Mouse (Mus musculus): ENCODE measurements around the gene Brdt. TPM values are rescaled to one million over a fixed set of nuclear protein-coding genes. Genes with fewer than 3 reads are reported as not detected.
"Not testable (repeated sequence)": the region's sequence is repeated elsewhere in the genome, so short reads cannot be mapped to it uniquely, and the experiment has no call there.

Brdt gene
- polyA plus RNA-seq, 2 experiments, result 4.3 to 4.8 TPM

DNA sequence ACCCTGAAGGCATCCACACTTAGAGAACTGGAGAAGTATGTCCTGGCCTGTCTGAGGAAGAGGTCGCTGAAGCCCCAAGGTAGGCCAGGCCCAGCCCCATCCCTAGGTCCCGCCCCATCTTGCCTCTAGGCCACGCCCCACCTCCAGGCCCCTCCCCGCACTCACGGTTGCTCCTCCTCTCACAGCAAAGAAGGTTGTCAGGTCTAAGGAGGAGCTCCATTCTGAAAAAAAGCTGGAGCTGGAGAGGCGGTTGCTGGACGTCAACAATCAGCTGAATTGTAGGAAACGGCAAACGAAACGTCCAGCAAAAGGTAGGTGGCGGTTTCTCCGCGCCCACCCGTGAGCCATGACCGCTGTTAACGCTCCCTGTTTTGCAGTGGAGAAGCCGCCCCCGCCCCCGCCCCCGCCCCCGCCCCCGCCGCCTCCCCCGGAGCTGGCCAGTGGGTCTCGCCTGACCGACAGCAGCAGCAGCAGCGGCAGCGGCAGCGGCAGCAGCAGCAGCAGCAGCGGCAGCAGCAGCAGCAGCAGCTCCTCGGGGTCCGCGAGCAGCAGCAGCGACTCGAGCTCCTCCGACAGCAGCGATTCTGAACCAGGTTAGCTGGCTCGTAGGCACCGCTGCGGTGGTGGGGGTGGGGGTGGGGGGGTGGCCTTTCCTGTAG lies 28.6 kb downstream of the Brdt start:
- Histone ChIP-seq H3K4me3 (replicated peaks; ENCODE audit: low read length) (peak overlapping the region; percentile 57), H3K9me3 (ENCODE audit: control insufficient read depth, low read length) (no peaks in the 10 kb centered on the region), H3K4me2 (replicated peaks; ENCODE audit: low read depth, low read length, severe bottlenecking) (peak overlapping the region; percentile 56), H3K27ac (replicated peaks; ENCODE audit: low read depth, low read length) (peak overlapping the region; percentile 68), H3K4me1 (ENCODE audit: control insufficient read depth, insufficient read depth, low read length) (0 out of 2 replicates have a peak, but pooled peaks cover 2% of the 10 kb centered on the region), H3K9ac (ENCODE audit: low read depth, low read length, severe bottlenecking) (peak overlapping the region; percentile 65), H3K27me3 (ENCODE audit: control insufficient read depth, insufficient read depth, low read length) (no peaks in the 10 kb centered on the region), H3K36me3 (ENCODE audit: control insufficient read depth, insufficient read depth, low read length) (no peaks in the 10 kb centered on the region)
- DNase-seq (ENCODE audit: low spot score), result peak; percentile 89
- no peak for TF ChIP-seq POLR2A (IDR thresholded peaks at IDR 0.05; ENCODE audit: borderline replicate concordance, extremely low read depth, insufficient read depth, insufficient read length)
- WGBS, result 0% methylated on average over 21 of the region's 40 CpGs
- peak; percentile 94 for ATAC-seq (ENCODE audit: low FRiP score, low read depth)

DNA sequence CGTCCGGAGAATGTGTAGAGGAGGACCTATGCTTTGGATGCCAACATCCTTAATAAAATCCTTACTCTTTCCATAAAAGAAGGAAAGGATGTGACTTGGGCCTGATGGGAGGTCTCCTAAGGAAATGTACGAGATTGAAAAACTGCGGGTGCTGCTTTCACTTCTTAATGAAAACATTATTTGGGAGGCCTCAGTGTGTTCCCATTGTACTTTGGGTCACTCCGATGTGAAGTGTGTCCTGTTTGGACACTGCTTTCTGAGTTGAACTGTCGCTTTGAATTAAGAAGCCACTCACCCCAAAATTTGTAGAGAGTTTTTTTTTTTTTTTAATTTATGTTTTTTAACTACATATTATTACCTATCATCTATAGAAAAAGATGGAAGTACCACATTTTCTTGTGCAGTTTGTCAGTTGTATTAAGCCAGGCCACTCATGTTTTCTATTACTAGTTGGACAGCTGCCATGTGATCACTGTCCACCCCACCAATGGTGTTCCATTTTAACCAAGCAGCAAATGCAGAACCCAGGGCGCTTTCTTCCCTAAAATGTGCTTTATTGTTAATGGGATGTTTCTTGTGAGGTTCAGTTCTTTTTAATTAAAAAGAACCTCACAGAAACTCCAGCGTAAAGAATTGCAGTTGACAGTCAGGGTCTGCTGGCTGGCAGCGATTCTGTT lies 29.2 kb downstream of the Brdt start:
- TF ChIP-seq POLR2A (IDR thresholded peaks at IDR 0.05; ENCODE audit: borderline replicate concordance, extremely low read depth, insufficient read depth, insufficient read length), result no peak
- H3K9me3 ChIP-seq (ENCODE audit: control insufficient read depth, low read length), result no peaks in the 10 kb centered on the region
- peak overlapping the region; percentile 68 for H3K27ac ChIP-seq (replicated peaks; ENCODE audit: low read depth, low read length)
- no peaks in the 10 kb centered on the region for H3K27me3 ChIP-seq (ENCODE audit: control insufficient read depth, insufficient read depth, low read length)
- peak overlapping the region; percentile 65 for H3K9ac ChIP-seq (ENCODE audit: low read depth, low read length, severe bottlenecking)
- no peaks in the 10 kb centered on the region for H3K36me3 ChIP-seq (ENCODE audit: control insufficient read depth, insufficient read depth, low read length)
- DNase-seq (ENCODE audit: low spot score) (peak; percentile 35), ATAC-seq (ENCODE audit: low FRiP score, low read depth) (no peak; the same call in 1 of the 2 replicates)
- 14% methylated on average over 9 of the region's 9 CpGs for WGBS
- peak overlapping the region; percentile 57 for H3K4me3 ChIP-seq (replicated peaks; ENCODE audit: low read length)
- H3K4me1 ChIP-seq (ENCODE audit: control insufficient read depth, insufficient read depth, low read length), result 0 out of 2 replicates have a peak, but pooled peaks cover 2% of the 10 kb centered on the region
- H3K4me2 ChIP-seq (replicated peaks; ENCODE audit: low read depth, low read length, severe bottlenecking), result peak overlapping the region; percentile 56

DNA sequence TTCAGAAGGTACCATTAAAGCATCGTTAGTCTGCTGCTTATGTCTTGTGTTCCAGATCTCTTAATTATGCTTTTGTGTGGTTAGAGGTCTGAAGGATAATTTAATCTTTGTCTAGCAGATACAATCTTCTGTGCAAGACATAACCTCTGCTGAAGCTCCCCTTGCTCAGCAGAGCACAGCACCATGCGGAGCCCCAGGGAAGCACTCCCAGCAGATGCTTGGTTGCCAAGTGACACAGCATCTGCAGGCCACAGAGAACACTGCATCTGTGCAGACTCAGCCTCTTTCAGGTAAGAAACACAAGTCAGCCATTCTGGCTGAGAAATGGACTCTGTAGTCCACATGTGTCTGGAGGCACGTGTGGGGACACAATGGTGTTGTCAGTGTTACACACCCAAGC lies 39.1 kb downstream of the Brdt start:
- H3K9me3 ChIP-seq (ENCODE audit: control insufficient read depth, low read length), result no peaks in the 10 kb centered on the region
- H3K27ac ChIP-seq (replicated peaks; ENCODE audit: low read depth, low read length), result no peak overlapping the region
- H3K4me3 ChIP-seq (replicated peaks; ENCODE audit: low read length), result no peak overlapping the region
- H3K36me3 ChIP-seq (ENCODE audit: control insufficient read depth, insufficient read depth, low read length), result peaks cover 11% of the 10 kb centered on the region; the same call in 1 of the 2 replicates
- H3K9ac ChIP-seq (ENCODE audit: low read depth, low read length, severe bottlenecking), result no peak overlapping the region
- no peak for ATAC-seq (ENCODE audit: low FRiP score, low read depth)
- no peaks in the 10 kb centered on the region for H3K27me3 ChIP-seq (ENCODE audit: control insufficient read depth, insufficient read depth, low read length)
- WGBS, result 75% methylated on average over 3 of the region's 3 CpGs
- TF ChIP-seq POLR2A (IDR thresholded peaks at IDR 0.05; ENCODE audit: borderline replicate concordance, extremely low read depth, insufficient read depth, insufficient read length), result no peak
- H3K4me2 ChIP-seq (replicated peaks; ENCODE audit: low read depth, low read length, severe bottlenecking), result no peak overlapping the region
- H3K4me1 ChIP-seq (ENCODE audit: control insufficient read depth, insufficient read depth, low read length), result no peaks in the 10 kb centered on the region
- DNase-seq (ENCODE audit: low spot score), result no peak

DNA sequence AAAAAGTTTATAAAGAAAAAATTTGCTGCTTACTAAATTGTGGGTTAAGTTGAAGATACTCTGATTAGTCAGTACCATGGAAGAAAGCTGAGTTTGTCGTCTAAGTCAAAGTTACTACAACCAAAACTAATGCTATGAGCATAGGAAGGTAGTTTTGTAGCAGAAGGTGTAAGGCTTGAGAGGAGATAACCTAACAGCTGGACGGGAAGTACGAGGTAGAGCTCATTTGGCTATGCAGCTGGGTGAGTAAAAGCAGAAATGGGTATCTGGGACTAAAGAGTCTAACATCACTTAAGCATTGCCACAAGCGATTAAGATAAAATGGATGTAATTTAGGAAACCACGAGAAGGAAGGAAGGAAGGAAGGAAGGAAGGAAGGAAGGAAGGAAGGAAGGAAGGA lies 40.4 kb downstream of the Brdt start:
- ATAC-seq (ENCODE audit: low FRiP score, low read depth), result no peak
- Histone ChIP-seq H3K27ac (replicated peaks; ENCODE audit: low read depth, low read length) (no peak overlapping the region), H3K4me2 (replicated peaks; ENCODE audit: low read depth, low read length, severe bottlenecking) (no peak overlapping the region), H3K36me3 (ENCODE audit: control insufficient read depth, insufficient read depth, low read length) (peaks cover 19% of the 10 kb centered on the region), H3K9ac (ENCODE audit: low read depth, low read length, severe bottlenecking) (no peak overlapping the region), H3K4me3 (replicated peaks; ENCODE audit: low read length) (no peak overlapping the region), H3K9me3 (ENCODE audit: control insufficient read depth, low read length) (no peaks in the 10 kb centered on the region), H3K27me3 (ENCODE audit: control insufficient read depth, insufficient read depth, low read length) (no peaks in the 10 kb centered on the region), H3K4me1 (ENCODE audit: control insufficient read depth, insufficient read depth, low read length) (no peaks in the 10 kb centered on the region)
- no peak for DNase-seq (ENCODE audit: low spot score)
- 83% methylated on average over 5 of the region's 5 CpGs for WGBS
- TF ChIP-seq POLR2A (IDR thresholded peaks at IDR 0.05; ENCODE audit: borderline replicate concordance, extremely low read depth, insufficient read depth, insufficient read length), result no peak

DNA sequence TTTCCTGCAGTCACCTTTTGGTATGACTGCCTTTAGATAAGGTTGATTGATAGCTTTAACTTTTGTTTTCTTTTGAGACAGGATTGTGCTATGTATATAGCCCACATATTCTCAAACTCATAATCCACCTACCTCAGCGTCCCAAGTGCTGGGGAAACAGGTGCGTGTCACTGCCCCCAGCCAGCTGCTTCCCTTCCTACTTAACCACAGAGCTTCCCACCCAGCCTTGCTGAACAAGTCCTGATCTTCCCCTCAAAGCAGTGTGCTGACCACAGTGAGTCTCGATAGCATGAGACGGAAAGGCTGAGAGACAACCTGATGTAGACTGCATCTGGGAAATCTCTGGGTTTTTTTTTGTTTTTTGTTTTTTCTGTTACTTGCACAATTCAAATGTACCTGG lies 42.3 kb downstream of the Brdt start:
- ATAC-seq (ENCODE audit: low FRiP score, low read depth), result no peak
- H3K4me3 ChIP-seq (replicated peaks; ENCODE audit: low read length), result no peak overlapping the region

DNA sequence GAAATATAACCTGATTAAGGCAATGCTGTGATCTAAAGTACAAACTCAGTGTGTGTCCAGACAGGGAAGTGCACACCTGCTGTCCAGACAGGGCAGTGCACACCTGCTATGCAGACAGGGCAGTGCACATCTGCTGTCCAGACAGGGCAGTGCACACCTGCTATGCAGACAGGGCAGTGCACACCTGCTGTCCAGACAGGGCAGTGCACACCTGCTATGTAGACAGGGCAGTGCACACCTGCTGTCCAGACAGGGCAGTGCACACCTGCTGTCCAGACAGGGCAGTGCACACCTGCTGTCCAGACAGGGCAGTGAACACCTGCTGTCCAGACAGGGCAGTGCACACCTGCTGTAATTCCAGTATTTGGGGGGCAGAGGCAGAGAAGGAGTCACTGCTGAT lies 55.5 kb downstream of the Brdt start:
- not testable (repeated sequence) for H3K27ac ChIP-seq (replicated peaks; ENCODE audit: low read depth, low read length); H3K4me2 ChIP-seq (replicated peaks; ENCODE audit: low read depth, low read length, severe bottlenecking); ATAC-seq (ENCODE audit: low FRiP score, low read depth); H3K9me3 ChIP-seq (ENCODE audit: control insufficient read depth, low read length); H3K9ac ChIP-seq (ENCODE audit: low read depth, low read length, severe bottlenecking); H3K27me3 ChIP-seq (ENCODE audit: control insufficient read depth, insufficient read depth, low read length); H3K4me1 ChIP-seq (ENCODE audit: control insufficient read depth, insufficient read depth, low read length); H3K4me3 ChIP-seq (replicated peaks; ENCODE audit: low read length); DNase-seq (ENCODE audit: low spot score)
- H3K36me3 ChIP-seq (ENCODE audit: control insufficient read depth, insufficient read depth, low read length), result peaks cover 17% of the 10 kb centered on the region; the same call in 1 of the 2 replicates

More for the DNA sequence above, 42.3 kb downstream of the Brdt start:
- H3K27ac ChIP-seq (replicated peaks; ENCODE audit: low read depth, low read length), result no peak overlapping the region
- H3K36me3 ChIP-seq (ENCODE audit: control insufficient read depth, insufficient read depth, low read length), result peaks cover 28% of the 10 kb centered on the region
- TF ChIP-seq POLR2A (IDR thresholded peaks at IDR 0.05; ENCODE audit: borderline replicate concordance, extremely low read depth, insufficient read depth, insufficient read length), result no peak
- 85% methylated on average over 4 of the region's 4 CpGs for WGBS
- H3K4me1 ChIP-seq (ENCODE audit: control insufficient read depth, insufficient read depth, low read length), result no peaks in the 10 kb centered on the region
- no peak overlapping the region for H3K9ac ChIP-seq (ENCODE audit: low read depth, low read length, severe bottlenecking)
- no peaks in the 10 kb centered on the region for H3K9me3 ChIP-seq (ENCODE audit: control insufficient read depth, low read length)
- H3K27me3 ChIP-seq (ENCODE audit: control insufficient read depth, insufficient read depth, low read length), result no peaks in the 10 kb centered on the region
- no peak overlapping the region for H3K4me2 ChIP-seq (replicated peaks; ENCODE audit: low read depth, low read length, severe bottlenecking)
- no peak for DNase-seq (ENCODE audit: low spot score)

Measured in limb, embryonic 14.5 days (tissue).